Mouse (Mus musculus): ENCODE measurements around the gene Gm17727.
"Not testable (repeated sequence)": the region's sequence is repeated elsewhere in the genome, so short reads cannot be mapped to it uniquely, and the experiment has no call there.

Gene Gm17727

GRCm38 (mm10) chr9:35778009-35778408 is at the start of gene Gm17727:
Gm17727 (minus strand) TSS chr9:35778109.
- no peak for DNase-seq (ENCODE audit: low spot score)

GRCm38 (mm10) chr9:35817881-35818280 is 40.0 kb upstream of the Gm17727 start:
- not testable (repeated sequence) for DNase-seq (ENCODE audit: low spot score)

GRCm38 (mm10) chr9:35798146-35798545 is 20.2 kb upstream of the Gm17727 start:
- no peak for DNase-seq (ENCODE audit: low spot score)

GRCm38 (mm10) chr9:35790001-35790400 is 12.1 kb upstream of the Gm17727 start, which contains the start of the genes Gm27235 and D730048I06Rik:
Gm27235 (minus strand) TSS chr9:35790101.
D730048I06Rik (minus strand) TSS chr9:35790112.
- no peak for DNase-seq (ENCODE audit: low spot score)

- no peak for DNase-seq (ENCODE audit: low spot score)
Observed at GRCm38 (mm10) chr9:35756843-35757242, 21.1 kb downstream of the Gm17727 start.

- no peak for DNase-seq (ENCODE audit: low spot score)
Observed at GRCm38 (mm10) chr9:35740749-35741148, 37.2 kb downstream of the Gm17727 start, which contains the start of gene Gm17677. Gm17677 (plus strand) TSS chr9:35741049.

Measured in adipocyte (in vitro differentiated cells).